Mouse (Mus musculus): ENCODE results near the gene Clic3. TPM values are rescaled to one million over a fixed set of nuclear protein-coding genes. Genes with fewer than 3 reads are reported as not detected.

Clic3 gene
- total RNA-seq, 1 experiment, result 1.5 TPM

DNA sequence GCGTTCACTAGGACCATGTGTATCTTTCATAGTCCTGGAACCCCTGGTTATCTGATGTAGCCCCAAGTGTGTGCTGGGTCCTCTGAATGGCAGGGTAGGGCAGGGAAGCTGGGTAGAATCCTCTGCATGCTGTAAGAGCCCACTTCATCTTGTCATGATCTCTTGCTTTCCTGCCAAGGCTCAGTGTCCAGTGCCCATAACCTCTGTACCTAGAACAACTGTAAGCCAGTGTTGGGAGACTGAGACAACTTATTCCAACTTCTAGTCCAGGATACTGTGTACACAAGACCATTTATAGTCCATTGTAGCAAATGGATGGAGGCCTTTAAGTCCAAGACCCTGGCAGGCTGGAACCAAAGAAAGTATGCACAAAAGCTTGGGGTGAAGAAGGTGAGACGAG, 8.6 kb downstream of the Clic3 start:
- Histone ChIP-seq H3K4me1 (ENCODE audit: control insufficient read depth in 2 of 2, insufficient read depth in 2 of 2, low read length in 2 of 2, poor library complexity in 1 of 2) (peaks cover 0 to 3% of the 10 kb centered on the region in 2 experiments; a peak in 1 of 4 replicates), H3K36me3 (ENCODE audit: control insufficient read depth, insufficient read depth, low read length, poor library complexity, severe bottlenecking) (no peaks in the 10 kb centered on the region), H3K27ac (ENCODE audit: insufficient read depth, low read depth, low read length, poor library complexity, severe bottlenecking) (no peak overlapping the region), H3K9ac (ENCODE audit: insufficient read depth, low read depth, low read length, poor library complexity, severe bottlenecking) (no peak overlapping the region), H3K4me3 (ENCODE audit: insufficient read depth in 1 of 2, low read depth in 1 of 2, low read length in 2 of 2, poor library complexity in 1 of 2, severe bottlenecking in 1 of 2) (no peak overlapping the region), H3K9me3 (ENCODE audit: control insufficient read depth, insufficient read depth, low read depth, low read length) (no peaks in the 10 kb centered on the region)
- in situ Hi-C loops (cut with MboI; ENCODE audit: low sequenced_read_pairs in 2 of 2, unreplicated experiment in 2 of 2), result no loop called here
- DNase-seq (ENCODE audit: low read depth, low spot score), result no peak
- TF ChIP-seq ZC3H11A (IDR thresholded peaks at IDR 0.05; ENCODE audit: borderline replicate concordance, low read depth, low read length), result no peak
- TF ChIP-seq MAFK (IDR thresholded peaks at IDR 0.05; ENCODE audit: insufficient read depth, low read depth, low read length), result no peak
- TF ChIP-seq CHD2 (IDR thresholded peaks at IDR 0.05; ENCODE audit: low read depth, low read length), result no peak
- no peak for TF ChIP-seq HCFC1 (IDR thresholded peaks at IDR 0.05; ENCODE audit: borderline replicate concordance, insufficient read depth, low read length)
- TF ChIP-seq ZNF384 (IDR thresholded peaks at IDR 0.05; ENCODE audit: low read depth, low read length), result no peak

DNA sequence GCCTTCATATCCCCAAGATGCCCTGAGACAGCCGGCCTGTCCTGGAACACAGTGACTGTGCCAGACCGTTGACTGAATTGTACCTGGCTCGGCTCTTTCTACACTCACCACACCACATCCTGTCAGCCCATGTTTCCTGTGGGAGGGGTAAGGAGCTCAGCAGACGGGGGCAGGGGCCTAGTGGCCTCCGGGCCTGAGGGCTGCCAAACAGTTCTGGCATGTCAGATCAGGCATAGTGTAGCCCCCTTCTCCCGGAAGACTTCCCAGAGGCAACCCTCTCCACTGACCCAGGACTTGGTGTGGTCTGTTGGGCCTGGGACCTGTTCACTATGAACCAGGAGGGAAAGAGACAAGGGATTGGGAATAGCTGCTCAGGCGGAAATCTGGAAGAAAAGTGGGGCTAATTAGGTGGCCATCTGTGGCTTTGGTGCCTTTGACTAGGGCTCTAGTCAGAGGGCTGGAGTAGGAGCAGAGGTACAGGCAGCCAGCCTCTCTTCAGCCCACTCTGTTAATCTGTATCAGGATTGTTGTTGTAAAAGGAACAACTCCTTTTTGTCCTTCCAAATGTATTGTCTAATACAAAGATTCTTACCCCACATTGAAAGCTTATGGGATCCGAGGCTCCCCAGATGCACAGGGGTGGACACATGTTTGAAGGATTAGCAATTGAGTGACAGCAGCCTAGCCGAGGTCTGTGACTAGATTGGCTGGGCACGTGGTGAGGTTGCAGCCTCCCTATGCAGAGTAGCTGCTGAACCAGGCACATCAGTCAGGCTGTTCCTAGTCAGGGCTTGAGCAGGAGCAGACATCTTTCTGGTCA, 9.4 kb downstream of the Clic3 start:
- Histone ChIP-seq H3K4me1 (ENCODE audit: control insufficient read depth in 2 of 2, insufficient read depth in 2 of 2, low read length in 2 of 2, poor library complexity in 1 of 2) (peaks cover 0 to 3% of the 10 kb centered on the region in 2 experiments; a peak in 1 of 4 replicates), H3K4me3 (ENCODE audit: insufficient read depth in 1 of 2, low read depth in 1 of 2, low read length in 2 of 2, poor library complexity in 1 of 2, severe bottlenecking in 1 of 2) (no peak overlapping the region), H3K9me3 (ENCODE audit: control insufficient read depth, insufficient read depth, low read depth, low read length) (no peaks in the 10 kb centered on the region), H3K36me3 (ENCODE audit: control insufficient read depth, insufficient read depth, low read length, poor library complexity, severe bottlenecking) (no peaks in the 10 kb centered on the region), H3K27ac (ENCODE audit: insufficient read depth, low read depth, low read length, poor library complexity, severe bottlenecking) (no peak overlapping the region), H3K9ac (ENCODE audit: insufficient read depth, low read depth, low read length, poor library complexity, severe bottlenecking) (no peak overlapping the region)
- TF ChIP-seq MAFK (IDR thresholded peaks at IDR 0.05; ENCODE audit: insufficient read depth, low read depth, low read length) (no peak), ZC3H11A (IDR thresholded peaks at IDR 0.05; ENCODE audit: borderline replicate concordance, low read depth, low read length) (no peak), ZNF384 (IDR thresholded peaks at IDR 0.05; ENCODE audit: low read depth, low read length) (no peak), HCFC1 (IDR thresholded peaks at IDR 0.05; ENCODE audit: borderline replicate concordance, insufficient read depth, low read length) (no peak), CHD2 (IDR thresholded peaks at IDR 0.05; ENCODE audit: low read depth, low read length) (no peak)
- in situ Hi-C loops (cut with MboI; ENCODE audit: low sequenced_read_pairs in 2 of 2, unreplicated experiment in 2 of 2), result no loop called here
- no peak for DNase-seq (ENCODE audit: low read depth, low spot score)

DNA sequence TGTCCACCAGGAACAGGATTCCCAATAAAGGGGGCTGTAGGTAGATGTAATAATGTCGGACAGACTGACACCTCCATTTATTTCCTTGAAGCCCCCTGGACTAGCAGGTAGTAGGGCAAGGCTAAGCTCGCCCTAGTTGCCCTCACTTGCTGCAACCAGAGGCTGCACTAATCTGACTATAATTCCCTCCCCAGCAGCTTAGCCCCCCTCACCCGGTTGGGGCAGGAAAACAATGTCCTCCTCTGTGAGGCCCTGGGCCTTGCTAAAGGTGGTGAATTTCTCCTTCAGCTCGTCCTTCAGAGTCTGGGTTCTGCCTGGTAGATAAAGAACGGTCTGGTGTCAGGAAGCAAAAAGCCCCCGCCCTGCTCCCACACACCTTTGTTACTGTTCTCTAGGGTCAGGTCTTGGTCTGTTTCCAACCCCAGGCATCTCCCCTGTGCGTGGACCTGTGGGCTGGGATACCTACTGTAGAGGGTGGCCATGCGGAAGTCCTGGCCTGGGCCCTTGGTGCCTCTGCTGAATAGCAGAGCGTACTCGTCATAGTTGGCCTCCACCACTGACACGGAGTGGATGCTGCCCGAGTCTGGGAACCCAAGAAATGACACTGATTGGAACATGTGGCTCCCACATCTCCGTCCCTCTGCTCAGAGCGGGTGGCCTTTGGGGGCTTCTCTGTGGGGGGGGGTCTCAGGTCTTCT, 11.1 kb downstream of the Clic3 start:
- in situ Hi-C loops (cut with MboI; ENCODE audit: low sequenced_read_pairs in 2 of 2, unreplicated experiment in 2 of 2), result no loop called here
- Histone ChIP-seq H3K4me1 (ENCODE audit: control insufficient read depth in 2 of 2, insufficient read depth in 2 of 2, low read length in 2 of 2, poor library complexity in 1 of 2) (no peaks in the 10 kb centered on the region), H3K4me3 (ENCODE audit: insufficient read depth in 1 of 2, low read depth in 1 of 2, low read length in 2 of 2, poor library complexity in 1 of 2, severe bottlenecking in 1 of 2) (no peak overlapping the region), H3K9me3 (ENCODE audit: control insufficient read depth, insufficient read depth, low read depth, low read length) (no peaks in the 10 kb centered on the region), H3K36me3 (ENCODE audit: control insufficient read depth, insufficient read depth, low read length, poor library complexity, severe bottlenecking) (no peaks in the 10 kb centered on the region), H3K27ac (ENCODE audit: insufficient read depth, low read depth, low read length, poor library complexity, severe bottlenecking) (no peak overlapping the region), H3K9ac (ENCODE audit: insufficient read depth, low read depth, low read length, poor library complexity, severe bottlenecking) (no peak overlapping the region)
- no peak for DNase-seq (ENCODE audit: low read depth, low spot score)
- TF ChIP-seq ZC3H11A (IDR thresholded peaks at IDR 0.05; ENCODE audit: borderline replicate concordance, low read depth, low read length) (no peak), ZNF384 (IDR thresholded peaks at IDR 0.05; ENCODE audit: low read depth, low read length) (no peak), CHD2 (IDR thresholded peaks at IDR 0.05; ENCODE audit: low read depth, low read length) (no peak), MAFK (IDR thresholded peaks at IDR 0.05; ENCODE audit: insufficient read depth, low read depth, low read length) (no peak), HCFC1 (IDR thresholded peaks at IDR 0.05; ENCODE audit: borderline replicate concordance, insufficient read depth, low read length) (no peak)

DNA sequence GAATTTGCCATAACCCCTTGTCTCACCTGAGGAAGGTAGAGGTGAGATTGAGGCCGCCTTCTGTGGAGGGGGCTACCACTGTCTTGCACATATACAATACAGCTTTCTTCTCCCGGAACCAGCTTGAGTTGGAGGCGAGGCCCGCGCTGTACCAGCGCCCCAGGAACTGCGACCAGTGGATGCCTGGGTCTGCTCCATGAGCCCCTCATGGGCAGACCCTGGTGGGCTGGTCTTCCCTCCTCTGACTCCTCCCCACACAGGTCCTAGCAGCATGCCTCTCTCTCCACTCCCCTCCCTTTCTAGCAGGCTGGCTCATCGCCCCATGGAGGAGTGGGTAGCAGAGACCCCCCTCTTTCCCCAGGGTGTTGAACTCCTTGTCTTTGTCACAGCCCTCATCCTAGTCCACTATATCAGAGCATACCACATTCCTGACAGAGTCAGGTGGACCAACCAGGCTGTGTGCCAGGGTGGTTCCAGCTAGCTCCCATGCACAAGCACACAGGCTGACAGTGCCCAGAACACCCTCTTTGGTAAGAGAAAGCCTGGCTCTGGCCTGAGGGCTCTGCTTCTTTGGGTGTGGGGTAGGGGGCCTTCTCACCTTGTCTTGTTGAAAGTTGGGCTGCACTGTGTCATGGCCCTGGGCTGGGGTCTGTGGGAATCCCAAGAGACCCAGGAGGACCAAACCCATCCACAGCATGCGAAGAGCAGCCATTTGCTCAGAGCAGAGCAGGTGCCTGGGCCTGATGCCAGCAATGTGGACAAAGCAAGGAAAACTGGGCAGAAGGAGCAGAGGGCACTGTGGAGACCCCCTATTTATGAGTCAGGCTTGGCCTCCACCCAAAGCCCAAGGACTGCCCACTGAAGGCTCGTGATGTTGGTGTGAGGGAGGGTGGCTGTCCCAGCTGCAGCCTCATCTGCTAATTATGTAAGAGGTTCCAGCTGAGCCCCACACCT, 12.6 kb downstream of the Clic3 start:
- no peak overlapping the region for H3K9ac ChIP-seq (ENCODE audit: insufficient read depth, low read depth, low read length, poor library complexity, severe bottlenecking)
- no peaks in the 10 kb centered on the region for H3K36me3 ChIP-seq (ENCODE audit: control insufficient read depth, insufficient read depth, low read length, poor library complexity, severe bottlenecking)
- no peaks in the 10 kb centered on the region for H3K4me1 ChIP-seq (ENCODE audit: control insufficient read depth in 2 of 2, insufficient read depth in 2 of 2, low read length in 2 of 2, poor library complexity in 1 of 2)
- H3K9me3 ChIP-seq (ENCODE audit: control insufficient read depth, insufficient read depth, low read depth, low read length), result no peaks in the 10 kb centered on the region
- H3K4me3 ChIP-seq (ENCODE audit: insufficient read depth in 1 of 2, low read depth in 1 of 2, low read length in 2 of 2, poor library complexity in 1 of 2, severe bottlenecking in 1 of 2), result no peak overlapping the region
- in situ Hi-C loops (cut with MboI; ENCODE audit: low sequenced_read_pairs in 2 of 2, unreplicated experiment in 2 of 2), result no loop called here
- TF ChIP-seq ZC3H11A (IDR thresholded peaks at IDR 0.05; ENCODE audit: borderline replicate concordance, low read depth, low read length) (no peak), HCFC1 (IDR thresholded peaks at IDR 0.05; ENCODE audit: borderline replicate concordance, insufficient read depth, low read length) (no peak), ZNF384 (IDR thresholded peaks at IDR 0.05; ENCODE audit: low read depth, low read length) (no peak), MAFK (IDR thresholded peaks at IDR 0.05; ENCODE audit: insufficient read depth, low read depth, low read length) (no peak), CHD2 (IDR thresholded peaks at IDR 0.05; ENCODE audit: low read depth, low read length) (no peak)
- no peak for DNase-seq (ENCODE audit: low read depth, low spot score)
- H3K27ac ChIP-seq (ENCODE audit: insufficient read depth, low read depth, low read length, poor library complexity, severe bottlenecking), result no peak overlapping the region

Measured in ES-E14 (cell line).